Mouse (Mus musculus) adrenal gland, postnatal 14 days (tissue): Measurements from ENCODE around the gene Gm3285. TPM values are rescaled to one million over a fixed set of nuclear protein-coding genes. Genes with fewer than 3 reads are reported as not detected.

ENCODE experiments used
- DNase-seq: peaks from one replicate; pipeline ENCODE4 v3.0.0; 2021; ENCODE audit warnings: mixed read lengths
- long read RNA-seq, 2 experiments: library from polyadenylated mRNA; stranded (forward); transcript quantifications; one replicate each; pipeline ENCODE4 v2.0.0; 2021
- total RNA-seq: library from RNA; stranded (reverse); gene quantifications from 2 replicates; pipeline ENCODE4 v1.2.3, GENCODE M21; 2021

Gm3285 gene
- total RNA-seq = not detected in 2 replicates
- long read RNA-seq, experiment 1 = 0 reads
- long read RNA-seq, experiment 2 = 0 reads

DNA sequence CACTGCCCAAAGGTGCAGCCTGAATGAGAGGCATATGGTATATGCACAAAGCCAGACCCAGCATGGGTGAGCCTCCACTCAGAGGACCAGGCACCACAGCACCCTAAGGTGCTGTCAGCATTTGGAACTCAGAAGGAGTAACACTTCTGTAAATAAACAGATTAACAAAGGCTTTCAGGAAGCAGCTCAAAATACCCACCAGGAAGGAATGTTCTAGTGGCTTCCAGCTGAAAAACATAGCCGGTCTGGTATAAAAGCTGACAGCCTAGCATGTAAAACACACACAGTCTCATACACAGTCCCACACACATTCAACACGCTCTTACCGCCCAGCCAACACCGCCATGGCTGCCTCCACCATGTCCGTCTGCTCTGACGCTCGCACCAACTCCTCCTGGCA, at the start of gene Gm3285:
Gene Gm3285, plus strand, starts transcription at position 301 of the 400 bp plus-strand sequence.
- no peak for DNase-seq

DNA sequence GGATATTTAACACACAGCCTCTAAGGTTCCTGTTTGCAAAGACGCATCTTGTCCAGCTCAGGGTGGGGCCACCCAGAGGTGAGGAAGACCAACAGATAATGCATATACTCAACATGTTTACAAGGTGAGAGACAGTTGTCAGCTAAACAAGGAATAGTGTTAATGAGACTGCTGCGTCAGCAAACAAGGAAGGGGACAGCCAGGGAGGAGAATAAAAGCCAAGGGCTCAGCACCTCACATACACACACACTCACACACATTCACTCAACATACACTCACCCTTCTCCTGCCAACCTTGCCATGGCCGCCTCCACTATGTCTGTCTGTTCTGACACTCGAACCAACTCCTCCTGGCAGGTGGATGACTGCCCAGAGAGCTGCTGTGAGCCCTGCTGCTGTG, 47.4 kb upstream of the Gm3285 start, which contains the start of gene Gm2696:
Gene Gm2696, plus strand, starts transcription at position 301 of the 400 bp plus-strand sequence.
- DNase-seq = no peak

DNA sequence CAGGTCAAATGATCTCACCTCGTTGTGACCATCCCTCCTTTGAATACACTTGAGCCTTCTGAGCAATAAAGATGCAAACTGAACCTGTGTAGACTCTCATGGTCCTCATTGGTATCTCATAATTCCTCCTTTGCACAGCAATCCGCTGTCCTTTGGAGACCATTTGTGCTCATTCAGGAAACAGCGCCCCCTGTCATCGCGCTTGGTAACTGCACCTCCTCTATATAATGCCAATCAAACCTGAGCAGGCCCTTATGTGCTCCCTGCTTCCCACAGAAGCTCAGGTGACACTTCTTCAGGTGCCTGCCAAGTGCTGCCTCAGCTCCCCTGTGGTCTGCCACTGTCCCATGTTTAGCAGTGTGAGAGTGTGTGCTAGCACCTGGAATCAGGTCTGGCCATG, 46.3 kb upstream of the Gm3285 start:
- DNase-seq = peak; percentile 53

DNA sequence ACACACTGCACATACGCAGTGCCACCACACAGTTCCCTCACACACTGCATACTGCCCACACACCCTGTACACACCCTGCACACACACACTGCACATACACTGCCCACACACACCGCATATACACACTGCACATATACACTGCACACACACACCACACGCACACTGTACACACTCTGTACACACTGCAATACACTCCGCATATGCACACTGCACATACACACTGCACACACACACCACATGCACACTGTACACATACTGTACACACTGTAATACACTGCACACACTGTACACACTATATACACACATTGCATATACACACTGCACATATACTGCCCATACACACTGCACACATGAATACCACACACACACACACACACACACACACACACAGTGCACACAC, 43.3 kb upstream of the Gm3285 start:
- DNase-seq = no peak

- DNase-seq = no peak
These were observed 42.6 kb upstream of the Gm3285 start for GRCm38 (mm10) chr10:77819203-77819602.

DNA sequence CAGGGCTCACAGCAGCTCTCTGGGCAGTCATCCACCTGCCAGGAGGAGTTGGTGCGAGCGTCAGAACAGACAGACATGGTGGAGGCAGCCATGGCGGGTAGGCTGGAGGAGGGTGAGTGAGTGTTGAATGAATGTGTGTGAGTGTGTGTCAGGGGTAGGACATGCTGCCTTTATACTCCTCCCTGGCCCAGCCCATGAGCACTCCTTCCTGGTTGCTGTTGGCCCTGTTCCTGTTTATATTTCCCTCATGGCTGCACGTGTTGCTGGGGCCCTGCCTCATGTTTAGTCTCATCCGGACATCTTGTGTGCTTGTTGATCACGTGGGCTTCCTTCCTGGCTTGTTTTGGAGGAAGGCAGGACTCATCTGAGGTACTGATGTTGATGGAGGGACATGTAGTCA, 34.8 kb upstream of the Gm3285 start, which contains the start of gene Krtap10-4:
Gene Krtap10-4, minus strand, starts transcription at position 145 of the 400 bp plus-strand sequence.
- DNase-seq = no peak

DNA sequence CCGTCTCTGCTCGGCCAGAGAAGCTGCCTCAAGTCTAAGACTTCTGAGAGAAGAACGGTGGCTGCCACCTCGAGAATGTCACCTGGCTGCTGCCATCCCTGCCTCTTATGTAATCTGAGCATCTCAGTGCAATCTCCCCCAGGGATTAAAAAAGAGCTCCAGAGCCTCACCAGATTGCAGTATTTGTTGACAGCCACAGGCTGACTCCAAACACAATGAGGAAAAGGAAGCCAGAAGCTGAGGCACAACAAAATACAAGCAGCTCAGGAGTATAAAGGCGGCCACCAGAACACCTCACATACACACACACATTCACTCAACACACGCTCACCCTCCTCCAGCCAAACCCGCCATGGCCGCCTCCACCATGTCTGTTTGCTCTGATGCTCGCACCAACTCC, 26.1 kb upstream of the Gm3285 start, which contains the start of gene Krtap10-10:
Gene Krtap10-10, plus strand, starts transcription at position 301 of the 400 bp plus-strand sequence.
- no peak for DNase-seq

- DNase-seq = peak; percentile 15
These were observed 22.8 kb upstream of the Gm3285 start for GRCm38 (mm10) chr10:77839006-77839405.

GRCm38 (mm10) chr10:77846503-77846902, 15.3 kb upstream of the Gm3285 start, which contains the start of gene Gm36176:
Gm36176 (plus strand) TSS chr10:77846803.
- no peak for DNase-seq

GRCm38 (mm10) chr10:77846961-77847360, 14.8 kb upstream of the Gm3285 start:
- no peak for DNase-seq

DNA sequence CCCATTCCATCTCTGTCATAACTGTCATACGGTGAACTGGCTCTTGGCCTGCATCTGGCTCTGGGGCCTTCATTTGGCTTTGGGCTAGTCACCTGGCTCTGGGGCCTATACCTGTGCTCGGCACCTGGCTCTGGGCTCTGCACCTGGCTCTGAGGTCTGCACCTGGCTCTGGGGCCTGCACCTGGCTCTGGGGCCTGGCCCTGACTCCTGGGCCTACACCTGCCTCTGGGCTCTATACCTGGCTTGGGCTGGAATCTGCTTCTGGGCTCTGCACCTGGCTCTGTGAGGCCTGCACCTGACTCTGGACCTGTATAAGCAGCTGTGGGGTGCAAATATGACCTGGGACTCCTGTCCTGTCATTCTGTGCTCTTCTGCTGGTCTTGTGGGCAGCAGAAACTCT, 14.2 kb upstream of the Gm3285 start:
- no peak for DNase-seq

DNA sequence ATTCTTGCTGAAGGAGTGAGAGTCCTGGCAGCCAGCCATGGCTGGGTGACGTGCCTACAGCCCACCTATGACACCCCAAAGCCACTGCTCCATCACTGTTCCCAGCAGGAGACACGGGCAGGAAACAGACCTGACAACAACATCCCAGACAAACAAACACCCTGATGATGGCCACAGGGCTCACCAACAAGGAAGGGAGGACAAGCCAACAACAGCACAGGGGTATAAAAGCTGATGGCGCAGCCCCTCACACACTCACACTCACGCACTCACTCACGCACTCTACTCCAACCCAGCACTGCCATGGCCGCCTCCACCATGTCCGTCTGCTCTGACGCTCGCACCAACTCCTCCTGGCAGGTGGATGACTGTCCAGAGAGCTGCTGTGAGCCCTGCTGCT, 9.2 kb upstream of the Gm3285 start, which contains the start of gene Gm10318:
Gene Gm10318, plus strand, starts transcription at position 301 of the 400 bp plus-strand sequence.
- DNase-seq = no peak

GRCm38 (mm10) chr10:77864067-77864761, 2.4 kb downstream of the Gm3285 start:
- peak; percentile 75 for DNase-seq

- no peak for DNase-seq
These were observed 3.0 kb downstream of the Gm3285 start for GRCm38 (mm10) chr10:77864762-77865143.

- DNase-seq = no peak
These were observed 5.8 kb downstream of the Gm3285 start for GRCm38 (mm10) chr10:77867546-77867945.

DNA sequence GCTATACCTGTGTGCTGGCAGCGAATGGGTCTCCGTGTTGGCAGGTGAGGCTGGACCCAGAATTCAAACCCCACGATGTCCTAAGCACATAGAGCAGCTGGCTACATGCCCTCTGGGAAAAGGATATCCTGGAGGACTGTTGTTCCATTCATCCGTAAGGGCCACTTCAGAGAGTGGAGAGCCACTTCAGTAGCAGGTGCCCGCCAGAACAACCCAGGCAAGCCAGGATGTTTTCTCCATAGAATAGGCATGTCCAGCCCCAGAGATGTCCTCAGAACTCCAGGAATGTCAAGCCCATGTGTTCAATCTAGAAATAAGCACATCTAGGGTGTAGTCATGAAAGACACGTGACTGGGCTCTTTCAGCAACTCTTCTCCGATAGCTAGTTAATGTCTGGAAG, 7.9 kb downstream of the Gm3285 start:
- no peak for DNase-seq

- DNase-seq = peak; percentile 53
These were observed 17.2 kb downstream of the Gm3285 start for GRCm38 (mm10) chr10:77878985-77879384.

DNA sequence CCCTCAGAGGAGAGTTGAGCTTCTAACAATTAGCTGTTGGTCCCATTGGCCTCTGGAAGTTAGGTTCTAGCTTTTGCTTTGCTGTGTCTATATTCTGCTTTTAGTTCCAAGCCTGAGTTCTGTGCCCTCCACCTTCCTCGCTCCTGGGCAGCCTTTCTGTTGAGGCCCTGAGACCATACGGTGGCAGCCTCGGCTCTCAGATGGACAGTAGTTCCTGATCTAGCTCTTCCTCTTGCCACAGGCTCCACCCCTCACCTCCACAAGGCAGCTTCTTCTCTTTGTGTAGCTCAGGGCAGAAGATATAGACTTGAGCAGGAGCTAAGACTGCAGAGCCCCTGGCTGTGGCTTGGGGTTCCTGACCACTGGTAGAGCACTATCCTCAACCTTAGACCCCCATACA, 18.5 kb downstream of the Gm3285 start:
- DNase-seq = no peak

DNA sequence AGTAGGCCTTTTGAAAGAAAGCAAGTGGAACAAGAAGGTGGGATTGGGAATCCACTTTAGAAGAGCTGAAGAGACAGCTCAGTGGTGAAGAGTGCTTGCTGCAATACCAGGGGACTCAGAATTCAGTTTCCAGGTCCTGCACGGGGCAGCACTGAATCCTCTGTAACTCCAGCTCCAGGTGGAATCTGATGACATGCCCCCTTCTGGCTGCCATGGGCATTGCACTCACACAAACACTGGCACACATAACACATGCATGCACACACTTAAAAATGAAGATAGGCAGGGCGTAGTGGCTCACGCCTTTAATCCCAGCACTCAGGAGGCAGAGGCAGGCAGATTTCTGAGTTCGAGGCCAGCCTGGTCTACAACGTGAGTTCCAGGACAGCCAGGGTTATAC, 20.8 kb downstream of the Gm3285 start:
- DNase-seq = no peak

GRCm38 (mm10) chr10:77886007-77886747, 24.4 kb downstream of the Gm3285 start:
- peak; percentile 27 for DNase-seq

DNA sequence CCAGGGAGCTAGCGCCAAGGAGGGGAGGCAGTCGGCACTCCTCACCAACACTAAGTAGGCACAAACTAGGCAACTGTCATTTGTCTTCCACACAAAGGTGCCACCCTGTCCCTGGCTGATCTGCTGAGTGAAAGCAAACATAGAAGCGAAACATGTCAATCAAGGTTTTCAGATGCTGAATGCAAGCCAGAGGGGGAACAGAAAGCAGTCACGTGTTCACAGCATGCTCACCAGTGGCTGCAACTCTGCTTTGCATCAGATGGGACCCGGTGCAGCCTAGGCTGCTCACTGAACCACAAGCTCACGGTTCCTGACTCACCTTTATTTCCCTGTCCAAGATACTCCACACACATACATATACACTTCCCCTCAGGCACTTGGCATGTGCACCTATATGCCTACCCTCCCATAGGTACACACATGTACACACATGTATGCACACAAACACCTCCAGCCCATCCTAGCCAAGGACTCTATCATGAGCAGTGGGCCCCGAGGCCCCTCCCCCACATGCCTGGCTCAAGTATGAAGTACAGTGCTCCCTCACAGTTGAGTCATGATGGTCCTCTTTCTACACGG, 29.3 kb downstream of the Gm3285 start:
- DNase-seq = no peak

GRCm38 (mm10) chr10:77895562-77895961, 33.8 kb downstream of the Gm3285 start:
- DNase-seq = peak; percentile 27

GRCm38 (mm10) chr10:77900126-77900525, 38.4 kb downstream of the Gm3285 start:
- DNase-seq = no peak
